In the genomic region with DNA sequence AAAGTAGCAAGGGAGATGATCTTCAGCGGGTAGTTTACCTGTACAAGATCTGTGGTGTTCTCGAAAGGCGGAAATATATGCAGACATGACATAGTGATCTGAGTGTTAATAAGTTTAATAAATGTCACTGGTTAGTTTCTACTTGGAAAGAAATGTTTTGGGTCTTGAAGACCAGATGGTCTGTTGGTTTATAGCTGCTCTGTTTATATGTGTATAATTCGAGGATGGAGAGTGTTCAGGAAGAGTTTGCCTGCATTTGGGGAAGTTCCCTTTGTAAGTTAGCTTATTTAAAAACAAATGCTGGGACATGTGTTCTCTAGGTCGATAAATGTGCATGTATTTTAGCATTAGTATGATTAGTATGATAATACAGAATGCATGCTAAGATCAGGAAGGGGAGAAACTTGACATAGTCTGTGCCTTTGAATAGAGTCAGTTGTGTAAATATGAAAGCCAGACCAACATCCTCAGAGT, we compare ENCODE assay signal across 8 mouse cellular contexts. TPM values are rescaled to one million over a fixed set of nuclear protein-coding genes. Genes with fewer than 3 reads are reported as not detected.
DNase-seq lines count a peak whose midpoint lies in the region; ATAC-seq and TF ChIP-seq lines count a peak whose summit lies in the region.

No protein-coding gene starts in this region.

- H3K36me3 ChIP-seq in embryonic facial prominence, embryonic 10.5 days (replicated peaks) = 0 out of 2 replicates have a peak, but pooled peaks cover 2% of the 10 kb centered on the region
- no peaks in the 10 kb centered on the region for H3K36me3 ChIP-seq in intestine, embryonic 14.5 days (ENCODE audit: control insufficient read depth, insufficient read depth, low read length)
- no peaks in the 10 kb centered on the region for H3K36me3 ChIP-seq in neural tube, embryonic 12.5 days

- no peak for ATAC-seq in intestine, embryonic 14.5 days (replicated peaks; ENCODE audit: low FRiP score, low TSS enrichment, low read depth)
- no peak for ATAC-seq in neural tube, embryonic 12.5 days (ENCODE audit: low FRiP score, low read depth)

- H3K4me3 ChIP-seq in lung, adult 2 months (replicated peaks; ENCODE audit: extremely low read depth, low read depth, low read length) = peak overlapping the region; percentile 92
- peak overlapping the region; percentile 94 for H3K4me3 ChIP-seq in embryonic facial prominence, embryonic 10.5 days
- peak overlapping the region; percentile 96 for H3K4me3 ChIP-seq in intestine, embryonic 14.5 days (ENCODE audit: low read depth, low read length)
- H3K4me3 ChIP-seq in neural tube, embryonic 12.5 days = peak overlapping the region; percentile 84

- H3K4me1 ChIP-seq in lung, adult 2 months (ENCODE audit: control insufficient read depth, insufficient read depth, low read length) = peaks cover 8% of the 10 kb centered on the region
- peaks cover 35% of the 10 kb centered on the region for H3K4me1 ChIP-seq in embryonic facial prominence, embryonic 10.5 days
- peaks cover 22% of the 10 kb centered on the region for H3K4me1 ChIP-seq in intestine, embryonic 14.5 days (replicated peaks; ENCODE audit: control insufficient read depth, insufficient read depth, low read length)
- H3K4me1 ChIP-seq in neural tube, embryonic 12.5 days = peaks cover 30% of the 10 kb centered on the region

- peak overlapping the region; percentile 99 for H3K27ac ChIP-seq in embryonic facial prominence, embryonic 10.5 days (replicated peaks)
- H3K27ac ChIP-seq in intestine, embryonic 14.5 days (ENCODE audit: low read depth) = peak overlapping the region; percentile 100
- H3K27ac ChIP-seq in neural tube, embryonic 12.5 days = peak overlapping the region; percentile 99

- TF ChIP-seq POLR2A in lung, adult 2 months (IDR thresholded peaks at IDR 0.05; ENCODE audit: borderline replicate concordance, extremely low read depth, low read depth, low read length) = no peak

- H3K9me3 ChIP-seq in embryonic facial prominence, embryonic 10.5 days = no peaks in the 10 kb centered on the region
- no peaks in the 10 kb centered on the region for H3K9me3 ChIP-seq in intestine, embryonic 14.5 days (ENCODE audit: control insufficient read depth, low read length)
- H3K9me3 ChIP-seq in neural tube, embryonic 12.5 days = no peaks in the 10 kb centered on the region

- DNase-seq in lung, adult 2 months = no peak
- no peak for DNase-seq in lung, postnatal 25 days (ENCODE audit: low spot score)
- DNase-seq in embryonic facial prominence, embryonic 10.5 days (ENCODE audit: low spot score) = no peak
- no peak for DNase-seq in intestine, embryonic 14.5 days (ENCODE audit: low spot score)
- DNase-seq in adrenal gland, postnatal 36 days = no peak
- DNase-seq in kidney, postnatal 4 days = no peak
- DNase-seq in layer of hippocampus, adult 9-11 months = no peak

- H3K4me2 ChIP-seq in intestine, embryonic 14.5 days (ENCODE audit: low read length) = peak overlapping the region; percentile 80
- peak overlapping the region; percentile 62 for H3K4me2 ChIP-seq in neural tube, embryonic 12.5 days (replicated peaks)

- TF ChIP-seq CTCF in lung, adult 2 months (IDR thresholded peaks at IDR 0.05; ENCODE audit: insufficient read depth, low read length) = no peak

- peak overlapping the region; percentile 95 for H3K9ac ChIP-seq in intestine, embryonic 14.5 days (ENCODE audit: low read length)
- H3K9ac ChIP-seq in neural tube, embryonic 12.5 days = peak overlapping the region; percentile 90

- 2% methylated on average over 5 of the region's 5 CpGs for WGBS in lung, adult 2 months
- 5% methylated on average over 5 of the region's 5 CpGs for WGBS in embryonic facial prominence, embryonic 10.5 days
- under 1% methylated on average over 5 of the region's 5 CpGs for WGBS in intestine, embryonic 14.5 days
- WGBS in neural tube, embryonic 12.5 days = 3% methylated on average over 5 of the region's 5 CpGs

- no peaks in the 10 kb centered on the region for H3K27me3 ChIP-seq in embryonic facial prominence, embryonic 10.5 days (replicated peaks; ENCODE audit: low read depth, poor library complexity, severe bottlenecking)
- no peaks in the 10 kb centered on the region for H3K27me3 ChIP-seq in intestine, embryonic 14.5 days (replicated peaks; ENCODE audit: control insufficient read depth, insufficient read depth, low read length)
- no peaks in the 10 kb centered on the region for H3K27me3 ChIP-seq in neural tube, embryonic 12.5 days (replicated peaks)

RNA-seq across cellular contexts. Expression of a gene that starts 0.4 kb away (rescaled TPM):
- polyA plus RNA-seq in lung, adult 2 months (2012; rRNA removed) = 23.5 and 28.9 TPM in 2 replicates
- 142 and 145 TPM in 2 replicates for polyA plus RNA-seq in embryonic facial prominence, embryonic 10.5 days (2016; fragmentation: Nextera tagmentation; extraction: Ambion mirVana)
- polyA plus RNA-seq in intestine, embryonic 14.5 days (2014; fragmentation: Nextera tagmentation; extraction: Ambion mirVana) = 150 and 155 TPM in 2 replicates
- polyA plus RNA-seq in neural tube, embryonic 12.5 days (2016; fragmentation: Nextera tagmentation; extraction: Ambion mirVana) = 148 and 157 TPM in 2 replicates
- 100 to 1,000 TPM; 128 to 140 TPM for total RNA-seq in adrenal gland, postnatal 36 days (2021)

RNA-seq across cellular contexts. Expression of a gene that starts 0.9 kb away (rescaled TPM):
- polyA plus RNA-seq in lung, adult 2 months (2012; rRNA removed) = 7.4 and 11.7 TPM in 2 replicates
- 14.9 and 16.3 TPM in 2 replicates for polyA plus RNA-seq in embryonic facial prominence, embryonic 10.5 days (2016; fragmentation: Nextera tagmentation; extraction: Ambion mirVana)
- 21.5 and 23.1 TPM in 2 replicates for polyA plus RNA-seq in intestine, embryonic 14.5 days (2014; fragmentation: Nextera tagmentation; extraction: Ambion mirVana)
- 18.7 and 19.9 TPM in 2 replicates for polyA plus RNA-seq in neural tube, embryonic 12.5 days (2016; fragmentation: Nextera tagmentation; extraction: Ambion mirVana)
- total RNA-seq in adrenal gland, postnatal 36 days (2021) = 10 to 100 TPM; 49.3 to 52.2 TPM

RNA-seq across cellular contexts. Expression of a gene that starts 37.6 kb away (rescaled TPM):
- 24.7 and 33.7 TPM in 2 replicates for polyA plus RNA-seq in lung, adult 2 months (2012; rRNA removed)
- 63.0 and 64.9 TPM in 2 replicates for polyA plus RNA-seq in embryonic facial prominence, embryonic 10.5 days (2016; fragmentation: Nextera tagmentation; extraction: Ambion mirVana)
- polyA plus RNA-seq in intestine, embryonic 14.5 days (2014; fragmentation: Nextera tagmentation; extraction: Ambion mirVana) = 52.9 and 56.0 TPM in 2 replicates
- polyA plus RNA-seq in neural tube, embryonic 12.5 days (2016; fragmentation: Nextera tagmentation; extraction: Ambion mirVana) = 43.3 and 45.5 TPM in 2 replicates
- total RNA-seq in adrenal gland, postnatal 36 days (2021) = 10 to 100 TPM; 19.0 to 24.1 TPM
